Mouse (Mus musculus) cerebellum, adult 2 months (tissue): ENCODE data around the gene Fam240a. TPM values are rescaled to one million over a fixed set of nuclear protein-coding genes. Genes with fewer than 3 reads are reported as not detected.

Source experiments
- DNase-seq, 2 experiments: peaks; one replicate each; pipeline ENCODE4 v3.0.0; 2021
- H3K27ac ChIP-seq: fragments of 200-500 bp; 2 replicates; pipeline ENCODE4 v1.5.1; 2012; ENCODE audit warnings: low read length, control low read depth, inconsistent platforms; ENCODE audit not compliant: insufficient read depth
- H3K27me3 ChIP-seq: fragments of 200-500 bp; 2 replicates; pipeline ENCODE4 v1.6.1; 2012; ENCODE audit warnings: inconsistent platforms, mild to moderate bottlenecking, low read length, moderate library complexity; ENCODE audit not compliant: control insufficient read depth, insufficient read depth
- H3K4me1 ChIP-seq: fragments of 200-500 bp; 2 replicates; pipeline ENCODE4 v1.6.1; 2011; ENCODE audit warnings: low read length; ENCODE audit not compliant: control insufficient read depth, insufficient read depth
- H3K4me3 ChIP-seq: fragments of 200-500 bp; replicated peaks from 2 replicates; pipeline ENCODE3; 2011; ENCODE audit warnings: mild to moderate bottlenecking, low read depth, low read length, control low read depth; ENCODE audit not compliant: insufficient read depth
- CTCF ChIP-seq: fragments of 200-500 bp; IDR thresholded peaks from 2 replicates; pipeline ENCODE4 v1.5.1; 2011; ENCODE audit warnings: low read depth, mild to moderate bottlenecking, control low read depth, low read length, moderate library complexity, borderline replicate concordance; ENCODE audit not compliant: insufficient read depth
- POLR2A ChIP-seq: fragments of 200-500 bp; IDR thresholded peaks from 2 replicates; pipeline ENCODE4 v1.6.1; 2011; ENCODE audit warnings: low read length, control low read depth, borderline replicate concordance; ENCODE audit not compliant: insufficient read depth
- WGBS: fragments of 180-500 bp; shearing (Covaris S2); methylation state at CpG from one replicate; pipeline ENCODE4 v1.1.7; 2018; 5-methylcytosine and 5-hydroxymethylcytosine counted together
- polyA plus RNA-seq: library from polyadenylated mRNA; depleted of rRNA; stranded (reverse); fragments of >200 nt; gene quantifications from 2 replicates; pipeline ENCODE4 v1.2.3, GENCODE M21; 2012

Fam240a gene
- polyA plus RNA-seq, 1 experiment, result not detected

DNA sequence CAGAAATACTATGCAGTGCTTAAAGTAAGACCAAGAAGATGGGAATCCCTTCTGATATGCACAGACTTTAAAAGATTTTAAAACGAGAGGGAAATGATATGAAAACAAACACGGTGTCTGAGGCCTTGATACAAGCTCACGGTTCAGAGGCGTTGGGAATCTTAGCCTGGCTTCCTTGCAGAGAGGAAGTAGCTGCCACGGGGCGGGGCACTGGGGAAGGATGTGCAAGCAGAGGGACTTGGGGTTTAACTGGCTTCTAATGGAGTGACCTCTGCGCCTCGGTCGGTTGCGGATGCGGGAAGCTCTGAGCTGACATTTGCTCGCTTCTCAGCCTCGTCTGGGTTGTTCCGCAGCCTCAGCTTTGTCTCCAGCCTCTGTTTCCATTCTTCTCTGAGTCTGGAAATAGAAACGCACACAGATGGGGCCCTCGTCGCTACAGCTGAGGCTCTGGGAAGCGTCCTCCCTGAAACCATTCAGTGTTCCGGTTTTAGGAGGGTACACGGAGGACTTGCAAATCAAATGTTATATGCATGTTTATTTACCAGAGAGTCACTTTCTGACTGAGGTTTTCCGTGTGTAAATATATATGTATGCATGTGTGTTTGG, 1.9 kb downstream of the Fam240a start:
- WGBS, result 68% methylated on average over 21 of the region's 21 CpGs

DNA sequence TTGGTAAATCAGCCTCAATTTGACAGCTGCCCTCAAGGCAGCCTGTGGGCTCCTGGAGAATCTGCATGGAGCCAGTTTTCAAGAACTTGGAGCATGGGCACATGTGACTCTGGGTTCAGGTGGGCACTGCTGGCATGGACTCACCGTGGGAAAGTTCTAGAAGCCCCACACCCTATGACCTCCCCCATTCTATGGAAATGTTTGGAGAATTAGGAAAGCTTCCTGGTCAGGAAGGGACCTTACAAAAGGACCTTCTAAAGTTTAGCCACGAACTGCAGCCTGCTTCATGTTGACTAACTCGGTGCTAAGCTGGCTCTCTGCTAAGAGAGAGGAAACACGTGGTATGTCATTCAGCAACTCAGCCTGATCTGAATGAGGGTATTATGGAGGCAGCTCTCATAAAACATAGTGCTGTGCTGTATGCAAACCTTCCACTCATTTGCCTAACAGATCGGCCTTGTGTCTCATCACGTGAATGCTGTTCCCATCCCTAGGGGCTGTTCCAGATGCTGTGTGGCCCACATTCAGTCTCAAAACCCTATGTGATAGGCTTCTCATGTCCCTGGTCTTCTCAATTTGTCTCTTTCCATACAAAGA, 7.2 kb downstream of the Fam240a start:
- Histone ChIP-seq H3K27me3 (no peaks in the 10 kb centered on the region), H3K27ac (no peak overlapping the region), H3K4me1 (no peaks in the 10 kb centered on the region), H3K4me3 (no peak overlapping the region)
- 75% methylated on average over 6 of the region's 6 CpGs for WGBS
- DNase-seq, result no peak
- TF ChIP-seq CTCF (no peak), POLR2A (no peak)

More for the DNA sequence above, 1.9 kb downstream of the Fam240a start:
- H3K4me1 ChIP-seq, result no peaks in the 10 kb centered on the region
- H3K27me3 ChIP-seq, result no peaks in the 10 kb centered on the region
- TF ChIP-seq POLR2A, result no peak
- TF ChIP-seq CTCF, result no peak
- no peak overlapping the region for H3K4me3 ChIP-seq
- H3K27ac ChIP-seq, result no peak overlapping the region
- no peak for DNase-seq

DNA sequence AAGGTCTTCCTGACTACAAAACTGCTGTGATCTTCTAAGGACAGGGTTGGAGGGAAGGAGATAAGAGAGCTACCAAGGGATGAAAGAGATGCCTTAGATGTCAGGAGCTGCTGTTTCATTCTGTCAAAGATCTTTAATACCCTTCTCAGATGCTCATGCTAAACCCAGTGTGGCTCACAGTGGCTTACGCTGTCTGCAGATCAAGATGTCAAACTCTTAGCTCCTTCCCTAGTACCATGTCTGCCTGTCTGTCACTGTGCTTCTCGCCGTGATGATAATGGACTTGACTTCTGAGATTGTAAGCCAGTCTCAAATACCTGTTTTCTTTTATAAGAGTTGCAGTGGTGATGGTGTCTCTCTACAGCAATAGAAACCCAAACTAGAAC, 8.0 kb downstream of the Fam240a start:
- Histone ChIP-seq H3K4me1 (no peaks in the 10 kb centered on the region), H3K4me3 (no peak overlapping the region), H3K27me3 (no peaks in the 10 kb centered on the region), H3K27ac (no peak overlapping the region)
- WGBS, result 94% methylated on average over 3 of the region's 3 CpGs
- no peak for DNase-seq
- TF ChIP-seq POLR2A, result no peak
- TF ChIP-seq CTCF, result no peak

DNA sequence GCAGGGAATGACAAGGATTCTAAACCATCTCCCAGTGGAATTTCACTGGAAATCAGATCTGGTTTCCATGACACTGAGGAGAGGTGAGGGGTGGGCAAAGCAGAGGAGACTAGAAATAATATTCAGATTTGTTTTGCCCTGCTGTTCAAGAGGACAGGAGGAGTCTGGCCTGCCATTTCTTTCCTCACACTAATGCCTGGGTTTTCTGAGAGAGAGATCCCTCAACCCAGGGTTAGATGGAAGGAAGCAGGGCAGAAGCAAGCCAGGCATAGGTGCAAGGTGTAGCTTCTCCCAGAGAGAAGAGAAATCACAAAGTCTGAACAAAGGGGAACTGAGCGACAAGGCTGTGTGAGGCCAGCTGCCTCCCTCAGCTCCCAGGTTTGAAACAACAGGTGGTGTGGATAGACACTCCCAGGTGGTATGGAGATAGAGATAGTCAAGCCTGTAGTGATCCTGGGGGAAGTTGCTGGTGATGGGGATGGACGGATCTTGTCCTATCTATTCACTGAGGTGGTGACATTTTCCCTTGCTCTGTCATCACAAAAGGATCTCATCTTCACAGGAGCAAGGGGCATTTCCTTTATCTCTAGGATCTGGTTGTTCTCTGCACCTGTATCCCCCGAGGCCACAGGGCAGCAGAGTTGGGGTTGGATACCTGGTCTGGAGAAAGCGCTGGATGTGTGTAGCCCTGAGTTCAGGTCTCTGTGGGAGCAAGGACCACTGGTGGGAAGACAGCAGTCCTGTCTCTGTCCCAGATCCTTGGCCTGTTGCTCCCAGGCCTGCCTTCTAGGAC, 8.6 kb downstream of the Fam240a start:
- no peaks in the 10 kb centered on the region for H3K27me3 ChIP-seq
- no peak overlapping the region for H3K27ac ChIP-seq
- WGBS, result 84% methylated on average over 4 of the region's 4 CpGs
- TF ChIP-seq POLR2A, result no peak
- DNase-seq, result no peak
- no peak overlapping the region for H3K4me3 ChIP-seq
- H3K4me1 ChIP-seq, result no peaks in the 10 kb centered on the region

DNA sequence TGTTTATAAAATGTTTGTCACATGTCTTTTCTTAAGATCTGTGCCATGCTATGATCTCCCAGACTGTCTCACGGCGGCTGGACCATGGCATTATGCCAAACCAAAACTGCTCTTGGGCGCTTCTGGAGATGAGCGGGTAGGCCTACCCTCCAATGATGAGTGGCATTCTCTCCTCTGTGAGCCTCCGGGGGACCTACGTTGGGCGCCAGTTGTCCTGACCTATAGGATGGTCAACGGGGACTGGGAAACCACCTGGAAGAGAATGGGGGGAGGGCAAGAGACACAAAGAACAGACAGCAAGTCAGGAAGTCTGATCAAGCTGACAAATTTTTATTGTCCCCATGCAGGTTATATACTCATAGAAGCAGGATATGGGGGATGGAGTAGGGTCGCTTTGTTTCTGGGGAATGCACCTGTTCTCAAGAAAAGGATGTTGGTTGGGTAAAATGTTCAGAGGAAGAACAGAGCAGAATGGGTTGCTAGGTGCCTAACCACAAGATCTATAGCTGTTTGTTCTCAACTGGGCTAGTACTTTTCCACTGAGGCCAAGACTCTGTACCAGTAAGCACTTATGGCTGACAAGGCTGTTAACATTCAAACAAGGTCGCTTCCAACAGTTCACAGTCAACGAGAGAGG, 9.3 kb downstream of the Fam240a start:
- WGBS, result 82% methylated on average over 11 of the region's 11 CpGs
- TF ChIP-seq CTCF (no peak), POLR2A (no peak)
- DNase-seq, result no peak
- no peaks in the 10 kb centered on the region for H3K27me3 ChIP-seq
- H3K4me1 ChIP-seq, result no peaks in the 10 kb centered on the region
- no peak overlapping the region for H3K4me3 ChIP-seq
- H3K27ac ChIP-seq, result no peak overlapping the region

DNA sequence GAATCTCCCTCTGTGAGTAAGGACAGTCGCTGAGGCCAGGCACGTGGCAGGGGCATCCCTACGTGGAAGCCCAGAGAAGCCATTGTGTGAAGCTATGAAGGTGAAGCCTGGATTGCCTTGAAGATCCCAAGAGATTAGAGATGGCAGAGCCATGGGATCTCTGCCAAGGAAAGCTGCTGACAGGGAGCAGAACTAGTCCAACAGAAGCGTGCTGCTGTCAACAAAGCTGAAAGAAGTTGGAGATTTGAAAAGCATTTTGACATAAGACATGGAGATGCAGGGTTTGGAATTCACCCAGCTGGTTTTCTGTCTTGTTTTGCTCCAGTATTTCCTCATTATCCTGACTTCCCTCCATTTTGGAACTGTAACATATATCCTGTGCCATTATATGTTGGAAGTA, 14.4 kb downstream of the Fam240a start:
- DNase-seq, result no peak
- no peaks in the 10 kb centered on the region; the same call in 1 of the 2 replicates for H3K4me1 ChIP-seq
- no peaks in the 10 kb centered on the region for H3K27me3 ChIP-seq
- no peak overlapping the region for H3K27ac ChIP-seq
- TF ChIP-seq POLR2A (no peak), CTCF (no peak)
- H3K4me3 ChIP-seq, result no peak overlapping the region
- WGBS, result 40% methylated on average over 4 of the region's 4 CpGs

DNA sequence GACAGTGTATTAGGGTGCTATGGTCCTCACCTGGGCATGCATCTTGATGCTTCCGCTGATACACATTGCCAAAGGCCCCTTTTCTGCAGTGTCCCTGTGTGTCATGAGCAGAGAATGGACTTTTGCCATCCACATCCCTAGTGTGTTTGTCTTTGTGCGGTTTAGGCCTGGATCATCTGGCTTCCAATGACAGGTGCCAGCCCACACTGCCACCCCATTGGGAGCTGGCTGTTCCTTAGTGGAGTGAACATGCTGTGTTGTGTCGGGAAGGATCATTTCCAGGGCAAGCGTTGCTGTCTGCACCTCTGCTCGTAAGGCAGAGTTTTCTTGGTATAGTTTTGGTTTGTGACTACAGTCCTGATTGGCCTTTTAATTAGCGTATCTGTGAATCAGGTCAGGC, 15.5 kb downstream of the Fam240a start:
- Histone ChIP-seq H3K4me3 (no peak overlapping the region), H3K27ac (no peak overlapping the region), H3K27me3 (no peaks in the 10 kb centered on the region), H3K4me1 (no peaks in the 10 kb centered on the region; the same call in 1 of the 2 replicates)
- TF ChIP-seq CTCF (no peak), POLR2A (no peak)
- WGBS, result 34% methylated on average over 6 of the region's 6 CpGs
- no peak for DNase-seq
